Mouse (Mus musculus): ENCODE measurements at regions not wholly inside any gene's neighbourhood (a gene's known extent, or its start where the extent isn't known, plus 50 kb on each side); places are given as distances from the start of the nearest gene placed in this dataset.
"Not testable (repeated sequence)": the region's sequence is repeated elsewhere in the genome, so short reads cannot be mapped to it uniquely, and the experiment has no call there.

GRCm38 (mm10) chr16:50533881-50534280 lies 57.1 kb downstream of the Ccdc54 start:
- H3K9ac ChIP-seq, result no peak overlapping the region
- H3K36me3 ChIP-seq, result no peaks in the 10 kb centered on the region
- 75% methylated on average over 3 of the region's 3 CpGs for WGBS
- H3K9me3 ChIP-seq, result no peaks in the 10 kb centered on the region
- peaks cover 7% of the 10 kb centered on the region; the same call in 1 of the 2 replicates for H3K4me1 ChIP-seq (replicated peaks)
- no peak overlapping the region for H3K27ac ChIP-seq (replicated peaks)
- no peak for ATAC-seq (ENCODE audit: low read depth)
- no peaks in the 10 kb centered on the region for H3K27me3 ChIP-seq
- H3K4me2 ChIP-seq, result no peak overlapping the region
- H3K4me3 ChIP-seq, result no peak overlapping the region

GRCm38 (mm10) chr16:50529511-50530416 lies 61.2 kb downstream of the Ccdc54 start:
- Histone ChIP-seq H3K4me1 (replicated peaks) (peaks cover 7% of the 10 kb centered on the region), H3K27me3 (peaks cover 7% of the 10 kb centered on the region; the same call in 1 of the 2 replicates), H3K27ac (replicated peaks) (peak overlapping the region; percentile 86), H3K4me3 (peak overlapping the region; percentile 68), H3K9ac (peak overlapping the region; percentile 82), H3K36me3 (no peaks in the 10 kb centered on the region), H3K4me2 (peak overlapping the region; percentile 97), H3K9me3 (no peaks in the 10 kb centered on the region)
- WGBS, result 0% methylated on average over 46 of the region's 46 CpGs
- ATAC-seq (ENCODE audit: low read depth), result peak; percentile 68

- H3K36me3 ChIP-seq, result no peaks in the 10 kb centered on the region
- H3K4me2 ChIP-seq, result peak overlapping the region; percentile 97
- H3K9me3 ChIP-seq, result no peaks in the 10 kb centered on the region
- WGBS, result under 1% methylated on average over 81 of the region's 81 CpGs
- H3K27me3 ChIP-seq, result peaks cover 7% of the 10 kb centered on the region; the same call in 1 of the 2 replicates
- peak; percentile 92 for ATAC-seq (ENCODE audit: low read depth)
- H3K9ac ChIP-seq, result peak overlapping the region; percentile 82
- H3K27ac ChIP-seq (replicated peaks), result peak overlapping the region; percentile 86
- H3K4me3 ChIP-seq, result peak overlapping the region; percentile 68
- peaks cover 7% of the 10 kb centered on the region for H3K4me1 ChIP-seq (replicated peaks)
Measured at GRCm38 (mm10) chr16:50528677-50529510, 62.1 kb downstream of the Ccdc54 start.

- Histone ChIP-seq H3K27ac (replicated peaks) (peak overlapping the region; percentile 86), H3K36me3 (no peaks in the 10 kb centered on the region), H3K9ac (peak overlapping the region; percentile 82), H3K27me3 (peaks cover 7% of the 10 kb centered on the region; the same call in 1 of the 2 replicates), H3K4me3 (peak overlapping the region; percentile 68), H3K4me2 (peak overlapping the region; percentile 97), H3K4me1 (replicated peaks) (peaks cover 7% of the 10 kb centered on the region), H3K9me3 (no peaks in the 10 kb centered on the region)
- WGBS, result 2% methylated on average over 9 of the region's 9 CpGs
- ATAC-seq (ENCODE audit: low read depth), result peak; percentile 42
Measured at GRCm38 (mm10) chr16:50528355-50528676, 62.6 kb downstream of the Ccdc54 start.

GRCm38 (mm10) chr16:50526930-50527329 lies 64.0 kb downstream of the Ccdc54 start:
- H3K36me3 ChIP-seq; H3K27me3 ChIP-seq; H3K9me3 ChIP-seq; H3K9ac ChIP-seq; H3K4me2 ChIP-seq; ATAC-seq (ENCODE audit: low read depth); H3K27ac ChIP-seq (replicated peaks); H3K4me1 ChIP-seq (replicated peaks); H3K4me3 ChIP-seq: not testable (repeated sequence)
- WGBS, result 86% methylated on average over 5 of the region's 5 CpGs

- H3K36me3 ChIP-seq, result no peaks in the 10 kb centered on the region
- H3K4me2 ChIP-seq, result no peak overlapping the region
- no peak overlapping the region for H3K27ac ChIP-seq (replicated peaks)
- no peaks in the 10 kb centered on the region for H3K9me3 ChIP-seq
- WGBS, result 91% methylated on average over 11 of the region's 11 CpGs
- H3K9ac ChIP-seq, result no peak overlapping the region
- H3K27me3 ChIP-seq, result peaks cover 7% of the 10 kb centered on the region; the same call in 1 of the 2 replicates
- H3K4me1 ChIP-seq (replicated peaks), result peaks cover 7% of the 10 kb centered on the region
- no peak for ATAC-seq (ENCODE audit: low read depth)
- no peak overlapping the region for H3K4me3 ChIP-seq
Measured at GRCm38 (mm10) chr16:50525934-50526366, 65.0 kb downstream of the Ccdc54 start.

GRCm38 (mm10) chr16:50525504-50525903 lies 65.5 kb downstream of the Ccdc54 start:
- Histone ChIP-seq H3K9me3 (no peaks in the 10 kb centered on the region), H3K27ac (replicated peaks) (no peak overlapping the region), H3K27me3 (peaks cover 7% of the 10 kb centered on the region; the same call in 1 of the 2 replicates), H3K4me1 (replicated peaks) (peaks cover 5% of the 10 kb centered on the region), H3K4me3 (no peak overlapping the region), H3K36me3 (no peaks in the 10 kb centered on the region), H3K4me2 (no peak overlapping the region), H3K9ac (no peak overlapping the region)
- 92% methylated on average over 9 of the region's 9 CpGs for WGBS
- ATAC-seq (ENCODE audit: low read depth), result no peak

- 74% methylated on average over 10 of the region's 10 CpGs for WGBS
- H3K27me3 ChIP-seq, result no peaks in the 10 kb centered on the region
- H3K4me3 ChIP-seq, result no peak overlapping the region
- no peak overlapping the region for H3K9ac ChIP-seq
- ATAC-seq (ENCODE audit: low read depth), result no peak
- H3K27ac ChIP-seq (replicated peaks), result no peak overlapping the region
- H3K36me3 ChIP-seq, result no peaks in the 10 kb centered on the region
- H3K9me3 ChIP-seq, result no peaks in the 10 kb centered on the region
- no peak overlapping the region for H3K4me2 ChIP-seq
- H3K4me1 ChIP-seq (replicated peaks), result no peaks in the 10 kb centered on the region
Measured at GRCm38 (mm10) chr16:50519610-50520009, 71.3 kb downstream of the Ccdc54 start.

GRCm38 (mm10) chr16:50516579-50516978 lies 74.4 kb downstream of the Ccdc54 start:
- WGBS, result 78% methylated on average over 11 of the region's 11 CpGs
- no peak for ATAC-seq (ENCODE audit: low read depth)
- H3K9me3 ChIP-seq, result no peaks in the 10 kb centered on the region

GRCm38 (mm10) chr16:50515039-50515438 lies 75.9 kb downstream of the Ccdc54 start:
- H3K36me3 ChIP-seq, result no peaks in the 10 kb centered on the region
- no peaks in the 10 kb centered on the region for H3K9me3 ChIP-seq
- H3K4me1 ChIP-seq (replicated peaks), result no peaks in the 10 kb centered on the region
- no peaks in the 10 kb centered on the region for H3K27me3 ChIP-seq
- no peak overlapping the region for H3K27ac ChIP-seq (replicated peaks)
- ATAC-seq (ENCODE audit: low read depth), result no peak
- 78% methylated on average over 8 of the region's 8 CpGs for WGBS
- H3K4me2 ChIP-seq, result no peak overlapping the region
- no peak overlapping the region for H3K4me3 ChIP-seq
- H3K9ac ChIP-seq, result no peak overlapping the region

More at GRCm38 (mm10) chr16:50516579-50516978, 74.4 kb downstream of the Ccdc54 start:
- Histone ChIP-seq H3K27ac (replicated peaks) (no peak overlapping the region), H3K9ac (no peak overlapping the region), H3K4me1 (replicated peaks) (no peaks in the 10 kb centered on the region), H3K36me3 (no peaks in the 10 kb centered on the region), H3K4me3 (no peak overlapping the region), H3K27me3 (no peaks in the 10 kb centered on the region), H3K4me2 (no peak overlapping the region)

GRCm38 (mm10) chr16:50512080-50512479 lies 78.9 kb downstream of the Ccdc54 start:
- H3K4me2 ChIP-seq, result no peak overlapping the region
- H3K9ac ChIP-seq, result no peak overlapping the region
- no peaks in the 10 kb centered on the region for H3K36me3 ChIP-seq
- no peak overlapping the region for H3K4me3 ChIP-seq
- H3K4me1 ChIP-seq (replicated peaks), result no peaks in the 10 kb centered on the region
- no peak for ATAC-seq (ENCODE audit: low read depth)
- 65% methylated on average over 3 of the region's 3 CpGs for whole genome bisulfite sequencing
- H3K9me3 ChIP-seq, result no peaks in the 10 kb centered on the region
- H3K27me3 ChIP-seq, result no peaks in the 10 kb centered on the region
- no peak overlapping the region for H3K27ac ChIP-seq (replicated peaks)

GRCm38 (mm10) chr16:50509529-50509895 lies 77.3 kb upstream of the Bbx start:
- no peak for ATAC-seq (ENCODE audit: low read depth)
- 50% methylated on average over 4 of the region's 4 CpGs for WGBS
- no peaks in the 10 kb centered on the region for H3K36me3 ChIP-seq

More at GRCm38 (mm10) chr16:50509529-50509895, 77.3 kb upstream of the Bbx start:
- Histone ChIP-seq H3K4me1 (replicated peaks) (no peaks in the 10 kb centered on the region), H3K27ac (replicated peaks) (no peak overlapping the region), H3K27me3 (no peaks in the 10 kb centered on the region), H3K4me2 (no peak overlapping the region), H3K9me3 (no peaks in the 10 kb centered on the region), H3K9ac (no peak overlapping the region), H3K4me3 (no peak overlapping the region)
